Mouse (Mus musculus) heart, embryonic 12.5 days (tissue): ENCODE results near the gene Anapc1. TPM values are rescaled to one million over a fixed set of nuclear protein-coding genes. Genes with fewer than 3 reads are reported as not detected.

Source experiments
- ATAC-seq: fragments of 200-750 bp; cut with Nextera tagmentation; 2 replicates; pipeline ENCODE4 v1.8.0; 2017; ENCODE audit warnings: moderate TSS enrichment, moderate library complexity; ENCODE audit not compliant: insufficient number of reproducible peaks, low FRiP score
- H3K27ac ChIP-seq: fragments of 300-500 bp; sonication (generic); 2 replicates; pipeline ENCODE4 v1.5.1; 2016; ENCODE audit warnings: mild to moderate bottlenecking, moderate library complexity; ENCODE audit not compliant: poor library complexity, severe bottlenecking
- H3K27me3 ChIP-seq: fragments of 300-500 bp; sonication (generic); replicated peaks from 2 replicates; pipeline ENCODE4 v1.6.1; 2016; ENCODE audit warnings: mild to moderate bottlenecking, moderate library complexity
- H3K36me3 ChIP-seq: fragments of 300-500 bp; sonication (generic); 2 replicates; pipeline ENCODE4 v1.6.1; 2016; ENCODE audit warnings: mild to moderate bottlenecking, moderate library complexity
- H3K4me1 ChIP-seq: fragments of 300-500 bp; sonication (generic); replicated peaks from 2 replicates; pipeline ENCODE4 v1.6.1; 2016; ENCODE audit warnings: mild to moderate bottlenecking
- H3K4me2 ChIP-seq: fragments of 300-500 bp; sonication (generic); 2 replicates; pipeline ENCODE4 v1.6.1; 2016; ENCODE audit warnings: mild to moderate bottlenecking, moderate library complexity
- H3K4me3 ChIP-seq: fragments of 300-500 bp; sonication (generic); 2 replicates; pipeline ENCODE4 v1.5.1; 2016; ENCODE audit warnings: mild to moderate bottlenecking
- H3K9ac ChIP-seq: fragments of 300-500 bp; sonication (generic); 2 replicates; pipeline ENCODE4 v1.6.1; 2016; ENCODE audit warnings: mild to moderate bottlenecking, moderate library complexity
- H3K9me3 ChIP-seq: fragments of 300-500 bp; sonication (generic); replicated peaks from 2 replicates; pipeline ENCODE4 v1.6.1; 2016; ENCODE audit warnings: mild to moderate bottlenecking, moderate library complexity
- WGBS: fragments of 180-500 bp; shearing (Covaris S2); methylation state at CpG from one replicate; pipeline ENCODE4 v1.1.7; 2016; 5-methylcytosine and 5-hydroxymethylcytosine counted together
- polyA plus RNA-seq: library from polyadenylated mRNA; unstranded; fragments of >200 nt; fragmentation: Nextera tagmentation; extraction: Ambion mirVana; gene quantifications from 2 replicates; pipeline ENCODE4 v1.2.1, GENCODE M21; 2016

Anapc1 gene
- polyA plus RNA-seq, 1 experiment from 2014 or later, result 58.9 TPM

GRCm38 (mm10) chr2:128612275-128612674 is 74.9 kb downstream of the Anapc1 start:
- no peak for ATAC-seq

GRCm38 (mm10) chr2:128611178-128611577 is 76.0 kb downstream of the Anapc1 start:
- no peak for ATAC-seq
- WGBS, result 92% methylated on average over 8 of the region's 8 CpGs
- Histone ChIP-seq H3K4me3 (no peak overlapping the region), H3K27me3 (no peaks in the 10 kb centered on the region), H3K9me3 (no peaks in the 10 kb centered on the region), H3K36me3 (peaks cover 65% of the 10 kb centered on the region), H3K4me1 (no peaks in the 10 kb centered on the region), H3K9ac (no peak overlapping the region), H3K4me2 (no peak overlapping the region), H3K27ac (no peak overlapping the region)

More at GRCm38 (mm10) chr2:128612275-128612674, 74.9 kb downstream of the Anapc1 start:
- H3K9me3 ChIP-seq, result no peaks in the 10 kb centered on the region
- H3K27me3 ChIP-seq, result no peaks in the 10 kb centered on the region
- H3K9ac ChIP-seq, result no peak overlapping the region
- H3K4me1 ChIP-seq, result no peaks in the 10 kb centered on the region
- H3K27ac ChIP-seq, result no peak overlapping the region
- no peak overlapping the region for H3K4me2 ChIP-seq
- H3K4me3 ChIP-seq, result no peak overlapping the region
- 92% methylated on average over 7 of the region's 7 CpGs for WGBS
- peaks cover 75% of the 10 kb centered on the region for H3K36me3 ChIP-seq

GRCm38 (mm10) chr2:128609286-128609685 is 77.9 kb downstream of the Anapc1 start:
- ATAC-seq, result no peak
- 76% methylated on average over 5 of the region's 5 CpGs for WGBS
- no peak overlapping the region for H3K4me2 ChIP-seq
- H3K27ac ChIP-seq, result no peak overlapping the region
- H3K27me3 ChIP-seq, result no peaks in the 10 kb centered on the region
- H3K9me3 ChIP-seq, result peaks cover 6% of the 10 kb centered on the region; the same call in 1 of the 2 replicates
- peaks cover 56% of the 10 kb centered on the region for H3K36me3 ChIP-seq
- H3K9ac ChIP-seq, result no peak overlapping the region
- no peaks in the 10 kb centered on the region for H3K4me1 ChIP-seq
- H3K4me3 ChIP-seq, result no peak overlapping the region

- no peaks in the 10 kb centered on the region for H3K27me3 ChIP-seq
- peaks cover 6% of the 10 kb centered on the region; the same call in 1 of the 2 replicates for H3K9me3 ChIP-seq
- 27% methylated on average over 2 of the region's 2 CpGs for WGBS
- H3K9ac ChIP-seq, result no peak overlapping the region
- no peaks in the 10 kb centered on the region for H3K4me1 ChIP-seq
- no peak overlapping the region for H3K4me2 ChIP-seq
- no peak overlapping the region for H3K27ac ChIP-seq
- H3K4me3 ChIP-seq, result no peak overlapping the region
- peaks cover 5% of the 10 kb centered on the region; the same call in 1 of the 2 replicates for H3K36me3 ChIP-seq
- no peak for ATAC-seq
These were observed 85.7 kb downstream of the Anapc1 start for GRCm38 (mm10) chr2:128601534-128601933.

- WGBS, result 77% methylated on average over 7 of the region's 7 CpGs
- no peaks in the 10 kb centered on the region for H3K36me3 ChIP-seq
These were observed 94.9 kb downstream of the Anapc1 start for GRCm38 (mm10) chr2:128592301-128592700.

GRCm38 (mm10) chr2:128590909-128591308 is 96.3 kb downstream of the Anapc1 start, which contains the start of gene Spdye4c:
Spdye4c (plus strand) TSS chr2:128591209.
- peaks cover 3% of the 10 kb centered on the region; the same call in 1 of the 2 replicates for H3K9me3 ChIP-seq
- no peak within 1 kb of the TSS for H3K4me2 ChIP-seq
- H3K27ac ChIP-seq, result no peak within 1 kb of the TSS
- no peak for ATAC-seq
- no peak within 1 kb of the TSS for H3K4me3 ChIP-seq
- 78% methylated on average over 3 of the region's 3 CpGs for WGBS
- H3K4me1 ChIP-seq, result no peaks in the 10 kb centered on the region
- no peaks in the 10 kb centered on the region for H3K36me3 ChIP-seq
- H3K27me3 ChIP-seq, result no peaks in the 10 kb centered on the region
- H3K9ac ChIP-seq, result no peak within 1 kb of the TSS

More at GRCm38 (mm10) chr2:128592301-128592700, 94.9 kb downstream of the Anapc1 start:
- H3K4me3 ChIP-seq, result no peak overlapping the region
- no peak for ATAC-seq
- no peaks in the 10 kb centered on the region for H3K27me3 ChIP-seq
- H3K4me2 ChIP-seq, result no peak overlapping the region
- H3K27ac ChIP-seq, result no peak overlapping the region
- no peak overlapping the region for H3K9ac ChIP-seq
- no peaks in the 10 kb centered on the region for H3K4me1 ChIP-seq
- peaks cover 3% of the 10 kb centered on the region; the same call in 1 of the 2 replicates for H3K9me3 ChIP-seq

- ATAC-seq, result no peak
- 82% methylated on average over 5 of the region's 5 CpGs for WGBS
- no peak overlapping the region for H3K4me2 ChIP-seq
- no peaks in the 10 kb centered on the region for H3K36me3 ChIP-seq
- H3K27ac ChIP-seq, result no peak overlapping the region
- H3K4me1 ChIP-seq, result no peaks in the 10 kb centered on the region
- H3K4me3 ChIP-seq, result no peak overlapping the region
- no peaks in the 10 kb centered on the region for H3K9me3 ChIP-seq
- no peaks in the 10 kb centered on the region; the same call in 1 of the 2 replicates for H3K27me3 ChIP-seq
- no peak overlapping the region for H3K9ac ChIP-seq
These were observed 104.3 kb downstream of the Anapc1 start for GRCm38 (mm10) chr2:128582881-128583280.

- no peaks in the 10 kb centered on the region for H3K4me1 ChIP-seq
- H3K27me3 ChIP-seq, result peaks cover 3% of the 10 kb centered on the region; the same call in 1 of the 2 replicates
- no peak overlapping the region for H3K9ac ChIP-seq
- H3K4me3 ChIP-seq, result no peak overlapping the region
- WGBS, result 47% methylated on average over 16 of the region's 16 CpGs
- no peak overlapping the region for H3K4me2 ChIP-seq
- ATAC-seq, result no peak
- H3K9me3 ChIP-seq, result no peaks in the 10 kb centered on the region
- no peak overlapping the region for H3K27ac ChIP-seq
- no peaks in the 10 kb centered on the region for H3K36me3 ChIP-seq
These were observed 114.2 kb downstream of the Anapc1 start for GRCm38 (mm10) chr2:128572726-128573624.

GRCm38 (mm10) chr2:128571001-128571400 is 116.2 kb downstream of the Anapc1 start:
- Histone ChIP-seq H3K27ac (no peak overlapping the region), H3K4me1 (peaks cover 4% of the 10 kb centered on the region; the same call in 1 of the 2 replicates), H3K27me3 (no peaks in the 10 kb centered on the region), H3K9ac (no peak overlapping the region), H3K4me2 (no peak overlapping the region), H3K36me3 (no peaks in the 10 kb centered on the region), H3K4me3 (no peak overlapping the region), H3K9me3 (no peaks in the 10 kb centered on the region)
- WGBS, result 70% methylated on average over 4 of the region's 4 CpGs
- ATAC-seq, result no peak

- Histone ChIP-seq H3K9ac (no peak overlapping the region), H3K9me3 (0 out of 2 replicates have a peak, but pooled peaks cover 6% of the 10 kb centered on the region), H3K36me3 (no peaks in the 10 kb centered on the region), H3K27ac (no peak overlapping the region), H3K27me3 (no peaks in the 10 kb centered on the region), H3K4me2 (no peak overlapping the region), H3K4me3 (no peak overlapping the region), H3K4me1 (peaks cover 4% of the 10 kb centered on the region; the same call in 1 of the 2 replicates)
- WGBS, result 43% methylated on average over 4 of the region's 4 CpGs
- ATAC-seq, result no peak
These were observed 118.7 kb downstream of the Anapc1 start for GRCm38 (mm10) chr2:128568490-128568889.

- WGBS, result 82% methylated on average over 6 of the region's 6 CpGs
- H3K4me3 ChIP-seq, result no peak overlapping the region
- H3K9ac ChIP-seq, result no peak overlapping the region
- H3K27ac ChIP-seq, result no peak overlapping the region
- no peak for ATAC-seq
- H3K36me3 ChIP-seq, result no peaks in the 10 kb centered on the region
- no peaks in the 10 kb centered on the region for H3K27me3 ChIP-seq
- H3K4me1 ChIP-seq, result peaks cover 4% of the 10 kb centered on the region; the same call in 1 of the 2 replicates
- H3K4me2 ChIP-seq, result no peak overlapping the region
- 0 out of 2 replicates have a peak, but pooled peaks cover 6% of the 10 kb centered on the region for H3K9me3 ChIP-seq
These were observed 119.2 kb downstream of the Anapc1 start for GRCm38 (mm10) chr2:128568018-128568417.
